Mouse (Mus musculus) activated CD4-positive, CD25-positive, alpha-beta regulatory T cell (primary cell): ENCODE data around the gene Uhmk1. TPM values are rescaled to one million over a fixed set of nuclear protein-coding genes. Genes with fewer than 3 reads are reported as not detected.

Experiments
- polyA plus RNA-seq, 2 experiments: library from polyadenylated mRNA; unstranded; fragments of 100-300 nt; shearing (Covaris generic); gene quantifications; one replicate each; pipeline ENCODE4 v1.2.1; 2017

Uhmk1 gene
- polyA plus RNA-seq: 10 to 100 TPM; 14.1 to 34.0 TPM

GRCm38 (mm10) chr1:170214757-170215522 lies at the start of gene Uhmk1:
Gene Uhmk1 (minus strand): TSS chr1:170215397.

GRCm38 (mm10) chr1:170232688-170233087 lies 17.5 kb upstream of the Uhmk1 start, which contains the start of gene Sh2d1b2:
Gene Sh2d1b2 (plus strand): TSS chr1:170232749.

GRCm38 (mm10) chr1:170174814-170175332 lies 40.3 kb downstream of the Uhmk1 start, which contains the start of gene Uap1:
Gene Uap1 (minus strand): TSS chr1:170174957.

Other genes starting within 250 kb of the Uhmk1 start
- 1 to 10 TPM; 3.6 to 4.6 TPM for gene Hsd17b7, start 246.2 kb downstream of the Uhmk1 start, polyA plus RNA-seq
- gene Ddr2, start 104.6 kb downstream of the Uhmk1 start, polyA plus RNA-seq: under 1 TPM in 1 of 2 experiments, not detected in 1; 0.25 TPM
- 10 to 100 TPM; 36.9 to 42.5 TPM for gene Uap1, start 40.4 kb downstream of the Uhmk1 start, polyA plus RNA-seq
- gene Sh2d1b2, start 17.4 kb upstream of the Uhmk1 start, polyA plus RNA-seq: under 1 TPM in 1 of 2 experiments, not detected in 1; 0.34 TPM
- under 1 TPM in 1 of 2 experiments, not detected in 1; 0.37 TPM for gene Sh2d1b1, start 61.9 kb upstream of the Uhmk1 start, polyA plus RNA-seq
- gene Gm7694, start 90.9 kb upstream of the Uhmk1 start, polyA plus RNA-seq: under 1 TPM in 1 of 2 experiments, not detected in 1; 0.19 TPM
- not detected for gene Spata46, start 93.4 kb upstream of the Uhmk1 start, polyA plus RNA-seq